Mouse (Mus musculus): ENCODE data around the gene Rpusd2. TPM values are rescaled to one million over a fixed set of nuclear protein-coding genes. Genes with fewer than 3 reads are reported as not detected.

Rpusd2 gene
- polyA plus RNA-seq (2015; fragmentation: Nextera tagmentation; extraction: Ambion mirVana), result 3.6 and 4.3 TPM in 2 replicates

DNA sequence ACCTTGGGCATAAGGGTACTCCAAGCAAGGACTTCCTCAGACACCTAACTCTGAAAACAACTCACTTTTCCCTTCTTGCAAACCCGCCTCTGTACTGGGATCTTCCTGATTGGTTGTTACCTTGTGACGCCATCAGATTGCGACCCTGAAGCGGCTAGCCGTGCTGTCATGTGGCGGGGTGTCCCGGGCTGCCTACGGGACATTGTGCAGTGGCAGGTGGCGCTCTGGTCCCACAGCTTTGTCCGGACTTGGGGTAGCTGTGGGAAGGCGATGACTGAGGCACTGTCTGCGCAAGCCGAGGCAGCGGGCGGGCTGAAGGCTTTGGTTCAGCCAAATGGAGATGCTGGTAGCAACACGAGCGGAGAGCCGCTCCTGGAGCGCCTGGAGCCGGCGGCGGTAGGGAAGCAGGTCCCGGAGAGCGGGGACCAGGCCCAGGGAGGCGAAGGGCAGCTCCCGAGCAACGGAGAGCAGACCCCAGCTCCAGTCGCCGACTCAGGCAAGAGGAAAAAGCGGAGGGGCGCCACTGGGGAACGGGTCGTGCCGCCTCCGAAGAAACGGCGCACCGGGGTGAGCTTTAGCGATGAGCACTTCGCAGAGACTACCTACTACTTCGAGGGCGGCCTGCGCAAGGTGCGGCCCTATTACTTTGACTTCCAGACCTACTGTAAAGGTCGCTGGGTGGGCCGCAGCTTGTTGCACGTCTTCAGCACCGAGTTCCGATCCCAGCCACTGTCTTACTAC is at the start of gene Rpusd2:
Gene Rpusd2, plus strand, starts transcription at position 135 of the 741 bp plus-strand sequence.

DNA sequence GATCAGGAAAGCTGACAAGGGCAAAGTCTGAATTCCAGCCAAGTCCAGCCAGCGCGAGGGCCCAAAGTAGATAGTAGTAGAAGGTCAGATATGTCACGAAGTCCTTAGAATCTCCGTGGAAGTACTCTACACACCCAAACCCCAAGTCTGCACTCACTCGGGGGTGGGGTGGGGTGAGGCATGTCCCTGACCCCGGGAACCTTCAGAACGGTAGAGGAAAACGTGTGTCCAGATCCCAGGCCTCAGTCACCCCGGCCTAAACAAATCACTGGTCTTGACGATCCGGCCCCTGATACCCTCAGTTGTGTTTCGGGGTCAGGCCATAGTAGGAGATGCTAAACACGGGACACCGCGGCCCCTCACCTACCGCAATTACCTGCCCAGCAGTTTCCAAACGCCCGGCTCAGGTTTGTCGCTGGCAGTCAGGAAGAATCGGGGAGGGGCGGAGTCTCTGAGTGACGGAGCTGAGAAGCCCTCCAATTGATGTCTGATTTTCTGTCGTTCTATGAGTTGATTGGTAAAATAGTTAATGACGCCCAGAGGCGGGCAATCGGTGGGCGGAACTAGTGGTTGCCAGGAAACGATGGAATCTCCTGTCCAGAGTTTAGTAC is 5.5 kb upstream of the Rpusd2 start, which contains the start of gene Ccdc32:
Gene Ccdc32, minus strand, starts transcription at position 453 of the 611 bp plus-strand sequence.

GRCm38 (mm10) chr2:119046649-119047611 is 12.3 kb downstream of the Rpusd2 start, which contains the start of gene Knl1:
TSS of gene Knl1 (plus strand) at chr2:119047119.

Other genes with a start within 250 kb of the Rpusd2 start
- gene Knstrn, start 220.8 kb upstream of the Rpusd2 start, polyA plus RNA-seq (2015; fragmentation: Nextera tagmentation; extraction: Ambion mirVana), result 18.2 and 22.8 TPM in 2 replicates
- 48.9 and 51.8 TPM in 2 replicates for gene Ivd, start 172.8 kb upstream of the Rpusd2 start, polyA plus RNA-seq (2015; fragmentation: Nextera tagmentation; extraction: Ambion mirVana)
- gene Bahd1, start 134.4 kb upstream of the Rpusd2 start, polyA plus RNA-seq (2015; fragmentation: Nextera tagmentation; extraction: Ambion mirVana), result 2.3 and 2.5 TPM in 2 replicates
- 15.3 and 16.6 TPM in 2 replicates for gene Chst14, start 108.3 kb upstream of the Rpusd2 start, polyA plus RNA-seq (2015; fragmentation: Nextera tagmentation; extraction: Ambion mirVana)
- 17.0 and 19.2 TPM in 2 replicates for gene Ccdc32, start 5.4 kb upstream of the Rpusd2 start, polyA plus RNA-seq (2015; fragmentation: Nextera tagmentation; extraction: Ambion mirVana)
- gene Knl1, start 12.3 kb downstream of the Rpusd2 start, polyA plus RNA-seq (2015; fragmentation: Nextera tagmentation; extraction: Ambion mirVana), result 12.5 and 14.6 TPM in 2 replicates
- gene Rad51, start 78.0 kb downstream of the Rpusd2 start, polyA plus RNA-seq (2015; fragmentation: Nextera tagmentation; extraction: Ambion mirVana), result 5.4 and 6.2 TPM in 2 replicates
- gene Rmdn3, start 122.2 kb downstream of the Rpusd2 start, polyA plus RNA-seq (2015; fragmentation: Nextera tagmentation; extraction: Ambion mirVana), result 10.1 and 15.4 TPM in 2 replicates
- 2.1 and 3.2 TPM in 2 replicates for gene Gchfr, start 133.0 kb downstream of the Rpusd2 start, polyA plus RNA-seq (2015; fragmentation: Nextera tagmentation; extraction: Ambion mirVana)
- 0.13 and 0.45 TPM in 2 replicates for gene Gm14137, start 139.7 kb downstream of the Rpusd2 start, polyA plus RNA-seq (2015; fragmentation: Nextera tagmentation; extraction: Ambion mirVana)
- 26.1 and 27.9 TPM in 2 replicates for gene Zfyve19, start 173.8 kb downstream of the Rpusd2 start, polyA plus RNA-seq (2015; fragmentation: Nextera tagmentation; extraction: Ambion mirVana)
- 10.9 and 15.0 TPM in 2 replicates for gene Dnajc17, start 174.0 kb downstream of the Rpusd2 start, polyA plus RNA-seq (2015; fragmentation: Nextera tagmentation; extraction: Ambion mirVana)
- not detected in 2 replicates for gene Ppp1r14d, start 195.1 kb downstream of the Rpusd2 start, polyA plus RNA-seq (2015; fragmentation: Nextera tagmentation; extraction: Ambion mirVana)
- 0.08 and 0.63 TPM in 2 replicates for gene Spint1, start 202.6 kb downstream of the Rpusd2 start, polyA plus RNA-seq (2015; fragmentation: Nextera tagmentation; extraction: Ambion mirVana)
- gene Rhov, start 236.5 kb downstream of the Rpusd2 start, polyA plus RNA-seq (2015; fragmentation: Nextera tagmentation; extraction: Ambion mirVana), result 0.88 TPM in 1 of 2 replicates, not detected in the other